Mouse (Mus musculus): ENCODE measurements around the gene Olfr10. TPM values are rescaled to one million over a fixed set of nuclear protein-coding genes. Genes with fewer than 3 reads are reported as not detected.
"Not testable (repeated sequence)": the region's sequence is repeated elsewhere in the genome, so short reads cannot be mapped to it uniquely, and the experiment has no call there.

Gene Olfr10
- not detected in 2 replicates for polyA plus RNA-seq (2012; rRNA removed)

DNA sequence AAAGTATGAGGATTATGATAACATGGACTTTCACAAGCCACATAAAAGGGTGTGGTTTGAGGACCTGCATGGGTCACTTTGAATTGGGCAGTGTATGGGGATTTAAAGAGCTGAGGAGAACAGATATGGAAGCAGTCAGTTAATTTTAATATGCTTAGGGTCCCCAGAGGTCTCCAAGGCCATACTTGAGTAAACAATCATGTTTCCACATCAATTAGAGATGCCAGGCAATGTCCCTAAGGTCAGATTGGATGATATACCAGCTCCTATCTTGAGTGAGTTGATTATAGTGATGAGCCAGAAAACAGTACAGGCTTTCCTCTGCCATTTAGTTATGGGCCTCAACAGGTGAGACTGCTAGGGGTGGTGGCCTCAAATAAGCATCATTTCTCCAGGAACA lies at the start of gene Olfr10:
Gene Olfr10 (plus strand): TSS at position 301 of the 400 bp plus-strand sequence.
- DNase-seq (ENCODE audit: low read depth): no peak

DNA sequence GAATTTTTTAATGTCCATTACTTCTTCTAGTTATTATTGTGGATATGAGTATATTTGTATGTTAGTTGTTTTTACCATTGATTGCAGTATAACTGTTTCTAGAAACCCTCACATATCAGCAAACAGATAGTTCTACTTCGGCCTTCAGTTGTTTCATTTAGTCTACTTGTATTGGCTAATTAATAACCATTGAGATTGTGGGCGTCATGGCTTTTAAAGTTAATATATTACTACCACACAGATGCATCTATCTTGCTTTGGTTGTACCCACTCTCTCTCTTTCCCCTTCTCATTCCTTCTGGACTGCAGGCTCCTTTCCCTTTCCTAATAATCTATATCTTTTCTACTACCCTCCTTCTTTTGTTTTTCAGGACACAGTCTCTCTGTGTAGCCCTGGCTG lies 45.2 kb upstream of the Olfr10 start:
- no peak for DNase-seq (ENCODE audit: low read depth)

DNA sequence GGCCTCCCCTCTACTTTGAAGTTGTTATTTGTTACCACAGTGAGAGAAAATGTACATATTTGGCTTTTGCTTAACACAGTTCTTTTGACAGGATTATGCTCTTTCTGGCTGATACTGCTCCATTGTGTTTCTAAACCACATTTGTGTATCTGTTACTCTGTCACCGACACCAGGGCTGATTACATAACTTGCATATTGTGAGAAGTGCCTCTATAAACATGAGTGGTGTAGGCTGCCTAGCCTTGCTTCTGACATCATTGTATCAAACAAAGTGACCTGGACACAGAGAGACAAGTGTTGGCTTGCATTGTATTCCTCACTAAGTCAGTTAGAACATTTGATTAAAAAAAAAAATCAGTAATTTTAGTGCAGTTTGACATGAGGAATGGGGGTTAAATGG lies 44.7 kb upstream of the Olfr10 start:
- DNase-seq (ENCODE audit: low read depth): no peak

- no peak for DNase-seq (ENCODE audit: low read depth)
Measured at GRCm38 (mm10) chr11:49260598-49261312, 43.8 kb upstream of the Olfr10 start.

DNA sequence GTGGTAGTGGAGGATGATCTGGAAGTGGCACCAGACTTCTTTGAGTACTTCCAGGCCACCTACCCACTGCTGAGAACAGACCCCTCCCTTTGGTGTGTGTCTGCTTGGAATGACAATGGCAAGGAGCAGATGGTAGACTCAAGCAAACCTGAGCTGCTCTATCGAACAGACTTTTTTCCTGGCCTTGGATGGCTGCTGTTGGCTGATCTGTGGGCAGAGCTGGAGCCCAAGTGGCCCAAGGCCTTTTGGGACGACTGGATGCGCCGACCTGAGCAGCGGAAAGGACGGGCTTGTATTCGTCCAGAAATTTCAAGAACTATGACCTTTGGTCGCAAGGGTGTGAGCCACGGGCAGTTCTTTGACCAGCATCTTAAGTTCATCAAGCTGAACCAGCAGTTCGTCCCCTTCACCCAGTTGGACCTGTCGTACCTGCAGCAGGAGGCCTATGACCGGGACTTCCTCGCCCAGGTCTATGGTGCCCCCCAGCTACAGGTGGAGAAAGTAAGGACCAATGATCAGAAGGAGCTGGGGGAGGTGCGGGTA lies 43.2 kb upstream of the Olfr10 start:
- no peak for DNase-seq (ENCODE audit: low read depth)

DNA sequence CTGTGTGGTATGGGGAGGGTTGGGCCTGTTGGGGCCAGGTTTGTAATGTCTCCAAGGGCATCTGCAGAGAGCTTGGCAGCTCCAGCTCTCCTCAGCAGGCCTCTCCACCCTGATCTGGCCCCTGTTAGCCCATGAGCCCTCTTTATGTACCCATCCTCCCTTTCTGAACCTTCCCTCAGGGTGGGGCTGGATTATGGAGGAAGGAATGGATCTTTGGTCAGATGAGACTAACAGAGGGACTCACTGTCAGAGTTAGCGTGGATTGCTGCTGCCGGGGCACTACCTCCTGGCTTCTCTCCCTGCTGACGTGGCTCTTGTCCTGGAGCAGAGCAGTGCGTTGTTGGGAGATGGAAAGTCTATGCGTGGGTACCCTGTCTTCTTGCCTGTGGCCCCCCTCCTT lies 42.3 kb upstream of the Olfr10 start:
- no peak for DNase-seq (ENCODE audit: low read depth)

DNA sequence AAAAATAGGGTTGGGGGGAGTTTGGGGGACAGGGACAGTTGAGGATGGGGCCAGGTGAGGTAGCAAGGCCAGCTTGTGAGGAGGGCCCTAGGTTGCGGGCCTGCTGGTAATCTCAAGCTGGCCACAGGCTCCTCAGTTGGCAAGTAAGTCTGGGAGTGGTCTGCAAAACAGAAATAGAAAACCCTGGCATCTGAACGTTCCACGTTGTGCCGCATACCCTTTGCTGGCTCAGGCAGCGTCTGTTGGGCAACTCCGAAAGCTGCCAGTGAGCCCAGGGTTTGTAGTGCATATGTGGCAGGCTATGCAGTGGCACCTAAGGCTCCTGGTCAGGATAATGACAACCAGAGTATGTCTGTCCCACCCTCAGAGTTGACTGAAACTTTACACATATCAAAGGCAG lies 41.4 kb upstream of the Olfr10 start:
- no peak for DNase-seq (ENCODE audit: low read depth)

DNA sequence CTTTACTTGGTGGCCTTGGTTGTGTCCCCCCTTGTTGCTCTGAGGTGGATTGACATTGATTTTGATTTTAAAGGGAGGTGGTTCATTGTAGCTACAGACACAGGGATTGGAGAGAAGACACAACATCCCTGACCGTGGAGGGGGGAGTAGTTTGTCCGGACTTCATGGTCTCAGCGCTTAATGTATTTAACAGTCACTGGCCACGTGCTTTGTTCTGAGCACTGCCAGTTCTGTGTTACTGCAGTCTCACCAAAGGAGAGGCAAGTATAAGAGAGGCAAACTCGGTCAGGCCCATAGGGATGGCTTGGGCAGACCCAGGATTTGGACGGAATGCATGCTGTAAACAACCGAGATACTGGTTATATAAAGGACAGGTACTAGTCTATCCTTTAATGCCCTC lies 40.5 kb upstream of the Olfr10 start:
- no peak for DNase-seq (ENCODE audit: low read depth)

DNA sequence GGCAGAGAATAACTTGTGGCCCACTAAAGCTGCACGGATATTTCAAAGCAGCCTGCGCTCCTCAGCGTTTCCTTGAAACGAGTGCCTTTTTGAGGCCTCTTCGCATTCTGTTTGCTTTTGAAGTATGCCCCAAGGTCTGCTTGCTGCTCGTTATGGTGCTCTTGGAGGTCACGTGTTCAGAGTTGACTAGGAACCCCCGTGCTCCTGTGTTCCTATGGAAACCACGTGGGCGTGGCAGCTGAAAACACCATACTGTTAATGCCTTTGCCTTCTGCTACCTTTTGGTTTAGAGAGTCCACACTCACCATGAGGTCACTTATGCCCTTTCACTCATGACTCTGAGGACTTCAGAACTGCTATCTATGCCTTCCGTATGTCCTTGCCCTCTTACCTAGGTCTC lies 39.9 kb upstream of the Olfr10 start:
- DNase-seq (ENCODE audit: low read depth): no peak

GRCm38 (mm10) chr11:49265101-49265500 lies 39.4 kb upstream of the Olfr10 start:
- DNase-seq (ENCODE audit: low read depth): no peak

DNA sequence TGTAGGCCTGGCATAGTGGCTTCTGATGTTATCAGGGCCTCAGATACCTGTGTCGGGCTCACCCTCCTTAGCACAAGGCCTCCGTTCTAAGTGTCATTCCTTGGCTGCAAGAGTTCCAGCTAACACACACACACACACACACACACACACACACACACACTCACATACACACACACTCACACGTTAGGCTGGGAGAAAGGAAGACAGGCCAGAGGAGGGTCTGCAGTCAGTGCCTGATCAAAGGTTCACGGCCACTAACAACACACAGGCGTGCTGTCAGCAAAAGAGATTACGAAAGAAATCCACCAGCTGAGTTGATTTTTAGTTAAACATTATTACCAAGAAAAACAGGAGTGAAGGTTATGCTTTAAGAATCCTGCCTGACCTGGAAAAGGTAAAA lies 37.9 kb upstream of the Olfr10 start:
- no peak for DNase-seq (ENCODE audit: low read depth)

GRCm38 (mm10) chr11:49267316-49267715 lies 37.2 kb upstream of the Olfr10 start:
- no peak for DNase-seq (ENCODE audit: low read depth)

DNA sequence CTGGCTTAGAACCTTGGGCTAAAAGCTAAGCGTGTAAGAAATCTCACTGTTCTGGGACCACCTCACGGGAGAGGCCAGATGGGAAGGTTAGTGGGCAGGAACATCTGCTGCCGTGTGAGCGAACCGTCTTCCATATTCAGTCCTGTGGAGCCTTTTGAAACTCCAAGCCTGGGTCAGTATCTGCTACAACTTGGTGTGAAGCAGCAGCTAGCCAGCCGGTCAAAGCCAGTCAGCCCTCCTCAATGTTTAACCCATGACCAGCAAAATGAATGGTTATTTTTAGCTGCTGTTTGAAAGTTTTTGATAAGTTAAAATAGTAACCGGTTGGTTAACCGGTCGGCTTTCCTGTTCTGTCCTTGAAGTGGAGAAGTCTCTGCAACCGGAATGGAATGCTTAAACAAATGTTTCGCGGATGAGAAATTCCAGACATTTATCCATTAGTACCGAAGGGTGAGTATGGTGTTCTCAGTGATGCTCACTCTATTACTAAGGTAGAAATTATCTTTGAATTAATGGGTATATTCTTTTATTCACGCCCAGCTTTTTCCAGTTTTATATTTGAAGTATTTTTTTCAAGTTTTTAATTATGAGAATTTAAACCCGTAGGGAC lies 36.5 kb upstream of the Olfr10 start:
- DNase-seq (ENCODE audit: low read depth): no peak

DNA sequence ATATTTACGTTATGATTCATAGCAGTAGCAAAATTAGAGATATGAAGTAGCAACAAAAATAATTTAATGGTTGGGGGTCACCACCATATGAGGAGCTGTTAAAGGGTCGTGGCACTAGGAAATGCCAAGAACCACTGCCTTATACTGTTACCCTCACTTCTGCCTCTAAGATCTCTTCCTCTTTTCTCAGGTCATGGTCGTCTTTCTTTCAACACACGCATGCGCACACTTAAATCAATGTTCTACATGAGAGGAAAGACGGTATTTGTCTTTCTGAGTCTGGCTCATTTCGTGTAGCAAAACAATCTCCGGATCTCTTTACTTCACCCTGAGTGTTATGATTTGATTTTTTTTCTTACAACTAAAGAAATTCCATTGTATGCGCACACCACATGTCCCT lies 34.8 kb upstream of the Olfr10 start:
- no peak for DNase-seq (ENCODE audit: low read depth)

- DNase-seq (ENCODE audit: low read depth): no peak
Measured at GRCm38 (mm10) chr11:49270368-49270767, 34.2 kb upstream of the Olfr10 start.

DNA sequence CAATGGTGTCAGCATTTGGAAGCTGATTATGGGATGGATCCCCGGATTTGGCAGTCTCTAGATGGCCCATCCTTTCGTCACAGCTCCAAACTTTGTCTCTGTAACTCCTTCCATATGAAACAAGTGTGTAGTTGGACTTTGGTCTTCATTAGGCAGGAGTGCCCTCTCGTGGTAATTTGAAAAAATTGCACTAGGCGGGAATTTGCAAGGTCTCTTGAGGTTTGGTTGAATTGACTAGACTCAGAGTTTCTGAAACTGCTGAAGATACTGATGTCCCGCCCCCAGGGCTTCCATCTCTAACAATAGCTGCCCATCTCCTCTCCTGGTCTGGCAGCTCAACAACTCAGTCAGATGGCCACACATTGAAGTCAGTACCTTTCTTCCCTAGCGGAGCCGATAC lies 33.2 kb upstream of the Olfr10 start:
- no peak for DNase-seq (ENCODE audit: low read depth)

DNA sequence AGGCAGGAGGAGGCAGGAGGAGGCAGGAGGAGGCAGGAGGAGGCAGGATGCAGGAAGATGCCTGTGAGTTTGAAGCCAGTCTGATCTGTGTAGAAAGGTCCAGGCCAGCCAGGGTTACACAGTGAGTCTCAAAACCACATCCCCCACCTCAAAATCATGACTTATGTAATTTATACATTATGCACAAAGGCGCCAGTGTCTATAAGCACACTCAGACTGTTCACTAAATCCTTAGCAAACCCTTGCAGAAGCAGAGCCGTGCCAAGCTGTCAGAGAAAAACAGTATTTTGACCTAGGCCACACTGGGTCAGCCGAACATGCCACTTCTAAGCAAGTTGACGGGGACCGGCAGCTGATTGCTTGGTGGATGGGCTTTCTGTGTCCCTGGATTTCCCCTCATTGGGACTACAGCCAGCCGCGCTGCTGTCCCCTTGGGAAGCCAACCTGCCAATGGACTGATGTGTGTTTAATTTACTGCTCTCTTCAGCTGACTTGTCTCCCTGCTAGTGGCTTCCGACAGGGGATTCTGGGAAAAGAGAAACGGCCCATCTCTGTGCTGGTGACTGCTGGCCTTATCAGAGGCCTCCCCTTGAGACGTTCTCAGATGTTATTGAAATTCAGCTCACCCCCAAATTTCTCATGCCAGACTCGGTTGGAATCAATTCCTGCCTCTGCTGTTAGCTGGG lies 30.6 kb upstream of the Olfr10 start:
- no peak for DNase-seq (ENCODE audit: low read depth)

DNA sequence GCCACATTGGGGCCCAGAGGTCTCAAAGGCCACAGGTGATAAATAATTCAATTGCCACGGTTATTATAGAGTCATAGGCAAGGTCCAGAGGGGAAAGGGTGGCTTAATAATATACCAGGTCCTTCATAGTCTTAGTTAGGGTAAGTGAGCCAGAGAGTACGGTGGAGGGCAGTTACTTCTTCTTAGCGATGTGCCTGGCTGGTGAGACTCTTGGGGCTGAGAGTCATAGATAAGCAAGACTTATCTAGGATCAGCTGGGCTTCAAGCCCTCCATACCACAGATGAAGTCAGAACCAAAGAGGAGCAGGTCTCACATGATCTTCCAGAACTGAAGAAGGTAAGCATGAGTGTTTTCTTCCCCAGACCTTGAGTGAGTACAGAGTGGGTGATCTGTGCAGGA lies 26.3 kb upstream of the Olfr10 start, which contains the start of gene Olfr1393:
Gene Olfr1393 (plus strand): TSS at position 83 of the 400 bp plus-strand sequence.
- DNase-seq (ENCODE audit: low read depth): no peak

DNA sequence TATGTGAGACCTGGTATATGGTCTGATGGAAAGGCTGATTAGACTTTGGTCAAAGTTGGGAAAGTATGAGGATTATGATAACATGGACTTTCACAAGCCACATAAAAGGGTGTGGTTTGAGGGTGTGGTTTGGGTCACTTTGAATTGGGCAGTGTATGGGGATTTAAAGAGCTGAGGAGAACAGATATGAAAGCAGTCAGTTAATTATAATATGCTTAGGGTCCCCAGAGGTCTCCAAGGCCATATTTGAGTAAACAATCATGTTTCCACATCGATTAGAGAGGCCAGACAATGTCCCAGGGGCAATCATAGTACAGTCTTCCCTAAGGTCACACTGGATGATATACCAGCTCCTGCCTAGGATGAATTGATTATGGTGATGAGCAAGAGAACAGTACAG lies 19.6 kb upstream of the Olfr10 start, which contains the start of gene Olfr1392:
Gene Olfr1392 (plus strand): TSS at position 301 of the 400 bp plus-strand sequence.
- not testable (repeated sequence) for DNase-seq (ENCODE audit: low read depth)

DNA sequence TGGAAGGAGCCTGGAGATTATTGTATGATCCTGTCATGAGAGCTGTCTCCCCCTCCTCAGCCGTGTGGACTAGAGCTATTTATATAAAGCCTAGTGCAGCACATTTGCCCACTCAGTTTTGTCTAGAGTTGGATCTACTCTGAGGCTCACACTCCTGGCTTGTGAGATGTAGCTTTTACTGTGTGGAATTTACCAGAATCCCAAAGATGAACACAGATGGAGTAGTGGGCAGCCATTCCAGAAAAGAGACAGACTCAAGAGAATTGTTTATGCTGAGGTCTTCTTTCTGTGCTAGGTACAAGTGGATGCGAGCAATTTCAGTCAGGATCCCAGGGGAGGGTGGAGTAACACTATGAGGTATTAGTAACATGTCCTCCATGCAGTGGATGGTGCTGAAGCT lies 17.3 kb upstream of the Olfr10 start:
- no peak for DNase-seq (ENCODE audit: low read depth)

DNA sequence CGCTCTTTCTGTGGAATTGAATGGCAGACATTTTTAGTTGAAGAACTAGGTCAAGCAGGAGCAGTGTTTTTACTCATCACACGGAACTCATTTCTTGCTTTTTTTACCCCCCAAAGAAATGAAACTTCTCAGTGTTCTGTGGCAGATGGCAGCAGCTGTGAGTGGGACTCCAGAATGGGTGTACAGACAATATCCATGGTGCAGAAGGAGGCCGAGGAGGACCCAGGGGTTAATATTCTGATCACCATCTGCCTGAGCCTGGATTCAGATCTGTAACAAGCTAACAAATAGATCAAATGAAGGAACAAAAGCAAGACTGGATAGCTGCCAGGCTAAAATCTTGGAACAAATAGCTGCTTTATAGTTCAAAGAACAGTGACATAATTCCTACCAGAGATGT lies 11.8 kb upstream of the Olfr10 start:
- DNase-seq (ENCODE audit: low read depth): no peak

DNA sequence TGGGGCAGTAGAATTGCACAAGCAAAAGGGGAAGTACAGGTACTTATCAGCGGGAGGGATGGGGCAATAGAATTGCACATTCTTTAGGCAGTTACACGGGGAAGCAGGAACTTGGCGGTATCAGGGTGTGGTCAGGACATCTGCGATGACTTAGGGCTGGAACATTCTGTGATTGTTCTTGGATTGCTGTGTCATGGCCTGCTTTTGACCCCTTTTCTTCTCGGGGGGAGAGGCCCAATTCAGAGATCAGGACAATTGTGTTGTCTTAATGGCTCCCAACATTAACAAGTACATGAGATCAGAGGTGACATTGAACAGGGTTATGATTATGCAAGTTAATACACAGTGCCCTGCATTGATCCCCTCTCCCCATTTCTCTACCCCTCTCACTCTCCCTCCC lies 4.0 kb downstream of the Olfr10 start:
- DNase-seq (ENCODE audit: low read depth): not testable (repeated sequence)

DNA sequence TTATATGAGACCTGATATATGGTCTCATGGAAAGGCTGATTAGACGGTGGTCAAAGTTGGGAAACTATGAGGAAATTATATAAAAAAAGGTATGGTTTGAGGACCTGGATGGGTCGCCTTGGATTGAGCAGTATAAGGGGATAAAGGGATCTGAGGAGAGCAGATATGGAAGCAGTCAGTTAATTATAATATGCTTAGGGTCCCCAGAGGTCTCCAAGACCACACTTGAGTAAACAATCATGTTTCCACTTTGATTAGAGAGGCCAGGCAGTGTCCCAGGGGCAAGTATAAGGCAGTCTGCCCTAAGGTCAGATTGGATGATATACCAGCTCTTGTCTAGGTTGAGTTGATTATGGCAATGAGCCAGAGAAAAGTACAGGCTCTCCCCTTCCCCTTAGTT lies 17.9 kb downstream of the Olfr10 start, which contains the start of gene Olfr1391:
Gene Olfr1391 (plus strand): TSS at position 301 of the 400 bp plus-strand sequence.
- no peak for DNase-seq (ENCODE audit: low read depth)

All from gonadal fat pad, adult 2 months (tissue).